Mouse (Mus musculus) adrenal gland, adult (tissue): Measurements from ENCODE around the gene Nol11.

ENCODE experiments used
- DNase-seq, 2 experiments: peaks; one replicate each; pipeline ENCODE4 v3.0.0; 2022 to 2023; ENCODE audit warnings: low spot score in 1 of 2; ENCODE audit not compliant: inconsistent age in 2 of 2

Gene Nol11

GRCm38 (mm10) chr11:107188565-107189552 lies at the start of gene Nol11:
Gene Nol11 (minus strand): TSS chr11:107189381.
- peak; percentile 98 to 99 for DNase-seq

GRCm38 (mm10) chr11:107238506-107238905 lies 49.3 kb upstream of the Nol11 start:
- DNase-seq: no peak

- peak; percentile 19 to 66 for DNase-seq
Observed at GRCm38 (mm10) chr11:107237532-107237931, 48.4 kb upstream of the Nol11 start.

- peak in 1 of 2 experiments; percentile 57 for DNase-seq
Observed at GRCm38 (mm10) chr11:107233252-107233890, 44.2 kb upstream of the Nol11 start.

- DNase-seq: no peak
Observed at GRCm38 (mm10) chr11:107230128-107230527, 40.9 kb upstream of the Nol11 start.

- DNase-seq: no peak
Observed at GRCm38 (mm10) chr11:107226431-107226830, 37.2 kb upstream of the Nol11 start.

- DNase-seq: no peak
Observed at GRCm38 (mm10) chr11:107226013-107226412, 36.8 kb upstream of the Nol11 start.

GRCm38 (mm10) chr11:107225301-107225700 lies 36.1 kb upstream of the Nol11 start:
- DNase-seq: peak in 1 of 2 experiments; percentile 65

GRCm38 (mm10) chr11:107223667-107224214 lies 34.6 kb upstream of the Nol11 start:
- DNase-seq: no peak

- DNase-seq: no peak
Observed at GRCm38 (mm10) chr11:107223169-107223561, 34.0 kb upstream of the Nol11 start.

- DNase-seq: no peak
Observed at GRCm38 (mm10) chr11:107222531-107223168, 33.5 kb upstream of the Nol11 start.

- DNase-seq: no peak
Observed at GRCm38 (mm10) chr11:107215111-107215510, 25.9 kb upstream of the Nol11 start.

GRCm38 (mm10) chr11:107213745-107214144 lies 24.6 kb upstream of the Nol11 start:
- peak in 1 of 2 experiments; percentile 55 for DNase-seq

- no peak for DNase-seq
Observed at GRCm38 (mm10) chr11:107209818-107210217, 20.6 kb upstream of the Nol11 start.

GRCm38 (mm10) chr11:107201773-107202172 lies 12.6 kb upstream of the Nol11 start:
- no peak for DNase-seq

- no peak for DNase-seq
Observed at GRCm38 (mm10) chr11:107199281-107199680, 10.1 kb upstream of the Nol11 start.

- DNase-seq: no peak
Observed at GRCm38 (mm10) chr11:107195334-107195733, 6.2 kb upstream of the Nol11 start.

- peak in 1 of 2 experiments; percentile 60 for DNase-seq
Observed at GRCm38 (mm10) chr11:107190376-107190775, 1.2 kb upstream of the Nol11 start.

- DNase-seq: no peak
Observed at GRCm38 (mm10) chr11:107183777-107184176, 5.4 kb downstream of the Nol11 start.

GRCm38 (mm10) chr11:107161215-107161614 lies 28.0 kb downstream of the Nol11 start:
- DNase-seq: no peak

GRCm38 (mm10) chr11:107159034-107159433 lies 30.1 kb downstream of the Nol11 start:
- DNase-seq: peak in 1 of 2 experiments; percentile 37
